Mouse (Mus musculus) kidney, embryonic 14.5 days (tissue): Measurements from ENCODE around the gene Fshr. TPM values are rescaled to one million over a fixed set of nuclear protein-coding genes. Genes with fewer than 3 reads are reported as not detected.
"Not testable (repeated sequence)": the region's sequence is repeated elsewhere in the genome, so short reads cannot be mapped to it uniquely, and the experiment has no call there.

Experiments used
- ATAC-seq: fragments of 200-750 bp; cut with Nextera tagmentation; 2 replicates; pipeline ENCODE4 v1.8.0; 2017; ENCODE audit warnings: moderate number of reproducible peaks, mild to moderate bottlenecking, moderate TSS enrichment, moderate library complexity; ENCODE audit not compliant: low FRiP score, low TSS enrichment
- H3K27ac ChIP-seq: fragments of 300-500 bp; sonication (generic); 2 replicates; pipeline ENCODE4 v1.5.1; 2014; ENCODE audit warnings: low read depth, mild to moderate bottlenecking, low read length, moderate library complexity, mixed read lengths
- H3K27me3 ChIP-seq: fragments of 300-500 bp; sonication (generic); 2 replicates; pipeline ENCODE4 v1.6.1; 2014; ENCODE audit warnings: mild to moderate bottlenecking, low read length; ENCODE audit not compliant: control insufficient read depth, insufficient read depth
- H3K36me3 ChIP-seq: fragments of 300-500 bp; sonication (generic); 2 replicates; pipeline ENCODE4 v1.6.1; 2014; ENCODE audit warnings: low read length, mixed read lengths; ENCODE audit not compliant: control insufficient read depth, insufficient read depth
- H3K4me1 ChIP-seq: fragments of 300-500 bp; sonication (generic); 2 replicates; pipeline ENCODE4 v1.6.1; 2014; ENCODE audit warnings: low read length, mixed read lengths; ENCODE audit not compliant: control insufficient read depth, insufficient read depth
- H3K4me2 ChIP-seq: fragments of 300-500 bp; sonication (generic); replicated peaks from 2 replicates; pipeline ENCODE4 v1.6.1; 2014; ENCODE audit warnings: low read depth, mild to moderate bottlenecking, low read length
- H3K4me3 ChIP-seq: fragments of 300-500 bp; sonication (generic); 2 replicates; pipeline ENCODE4 v1.5.1; 2014; ENCODE audit warnings: mild to moderate bottlenecking, low read length
- H3K9ac ChIP-seq: fragments of 300-500 bp; sonication (generic); 2 replicates; pipeline ENCODE4 v1.6.1; 2014; ENCODE audit warnings: low read depth, mild to moderate bottlenecking, low read length, moderate library complexity
- H3K9me3 ChIP-seq: fragments of 300-500 bp; sonication (generic); 2 replicates; pipeline ENCODE4 v1.6.1; 2016; ENCODE audit warnings: low read length; ENCODE audit not compliant: control insufficient read depth
- WGBS: fragments of 180-500 bp; shearing (Covaris S2); extraction: QIAGEN DNeasy Blood & Tissue Kit; methylation state at CpG from one replicate; pipeline ENCODE4 v1.1.7; 2014; 5-methylcytosine and 5-hydroxymethylcytosine counted together
- polyA plus RNA-seq: library from polyadenylated mRNA; unstranded; fragments of >200 nt; fragmentation: Nextera tagmentation; extraction: Ambion mirVana; gene quantifications from 2 replicates; pipeline ENCODE4 v1.2.1, GENCODE M21; 2014

The Fshr gene
- not detected in 2 replicates for polyA plus RNA-seq

GRCm38 (mm10) chr17:89200575-89200974 is at the start of gene Fshr:
TSS of gene Fshr (minus strand) at chr17:89200675.
- Histone ChIP-seq H3K9me3 (no peaks in the 10 kb centered on the region), H3K4me3 (no peak within 1 kb of the TSS), H3K27ac (no peak within 1 kb of the TSS), H3K9ac (no peak within 1 kb of the TSS), H3K4me1 (no peaks in the 10 kb centered on the region), H3K4me2 (no peak within 1 kb of the TSS), H3K36me3 (no peaks in the 10 kb centered on the region), H3K27me3 (no peaks in the 10 kb centered on the region)
- ATAC-seq: no peak
- 91% methylated on average over 6 of the region's 6 CpGs for WGBS

DNA sequence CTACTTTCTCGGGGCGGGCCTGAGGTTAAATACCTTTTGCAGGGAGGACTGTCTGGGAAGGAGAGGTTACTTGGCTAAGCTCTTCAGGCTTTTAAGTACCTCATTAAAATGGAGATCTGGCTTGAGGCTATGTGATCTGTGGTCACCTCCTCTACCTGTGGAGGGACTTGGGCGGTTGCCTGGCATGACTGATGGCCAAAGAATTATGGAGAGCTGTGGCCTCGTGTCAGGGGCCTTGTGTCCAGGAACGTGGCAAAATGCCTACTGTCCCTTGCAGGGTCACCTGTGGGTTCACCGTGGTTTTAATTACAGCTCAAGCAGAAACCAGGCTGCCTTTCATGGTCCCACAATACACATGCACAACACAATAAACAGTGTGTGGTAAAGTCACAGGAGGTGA is 1.7 kb upstream of the Fshr start:
- Histone ChIP-seq H3K9me3 (no peaks in the 10 kb centered on the region), H3K9ac (no peak overlapping the region), H3K27ac (no peak overlapping the region), H3K27me3 (no peaks in the 10 kb centered on the region), H3K4me3 (no peak overlapping the region), H3K4me1 (no peaks in the 10 kb centered on the region), H3K36me3 (no peaks in the 10 kb centered on the region), H3K4me2 (no peak overlapping the region)
- WGBS: 70% methylated on average over 6 of the region's 6 CpGs
- no peak for ATAC-seq

- Histone ChIP-seq H3K9me3 (no peaks in the 10 kb centered on the region), H3K4me1 (no peaks in the 10 kb centered on the region), H3K4me2 (no peak overlapping the region), H3K9ac (no peak overlapping the region), H3K4me3 (no peak overlapping the region), H3K27ac (no peak overlapping the region), H3K36me3 (no peaks in the 10 kb centered on the region), H3K27me3 (no peaks in the 10 kb centered on the region)
- WGBS: 74% methylated on average over 1 of the region's 1 CpGs
- no peak for ATAC-seq
Measured at GRCm38 (mm10) chr17:89173545-89173944, 26.9 kb downstream of the Fshr start.

GRCm38 (mm10) chr17:89164773-89165172 is 35.7 kb downstream of the Fshr start:
- no peak for ATAC-seq
- Histone ChIP-seq H3K27me3 (no peaks in the 10 kb centered on the region), H3K4me3 (no peak overlapping the region), H3K36me3 (no peaks in the 10 kb centered on the region), H3K4me2 (no peak overlapping the region), H3K27ac (no peak overlapping the region), H3K9ac (no peak overlapping the region), H3K4me1 (no peaks in the 10 kb centered on the region), H3K9me3 (no peaks in the 10 kb centered on the region)

DNA sequence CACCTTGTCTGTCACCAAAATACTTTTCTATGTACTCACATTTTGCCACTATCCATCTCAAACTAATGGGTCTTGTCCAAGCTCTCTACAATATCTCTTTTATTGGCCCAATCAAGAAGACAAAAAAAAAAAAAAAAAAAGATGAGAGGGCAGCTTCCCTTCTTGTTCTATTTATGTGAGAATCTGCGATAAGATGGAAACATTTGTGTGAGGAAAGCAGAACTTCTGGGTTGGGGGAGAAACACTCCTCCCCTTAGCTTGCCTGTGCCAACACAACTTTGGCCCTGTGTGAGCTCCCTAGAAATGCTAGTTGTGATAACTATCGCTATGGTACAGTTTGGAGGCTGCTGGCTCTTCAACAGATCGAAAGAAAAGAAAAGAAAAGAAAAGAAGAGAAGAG is 38.0 kb downstream of the Fshr start:
- Histone ChIP-seq H3K9me3 (no peaks in the 10 kb centered on the region), H3K27me3 (no peaks in the 10 kb centered on the region), H3K9ac (no peak overlapping the region), H3K27ac (no peak overlapping the region), H3K4me1 (no peaks in the 10 kb centered on the region), H3K4me3 (no peak overlapping the region), H3K36me3 (no peaks in the 10 kb centered on the region), H3K4me2 (no peak overlapping the region)
- no peak for ATAC-seq
- WGBS: 97% methylated on average over 3 of the region's 3 CpGs

DNA sequence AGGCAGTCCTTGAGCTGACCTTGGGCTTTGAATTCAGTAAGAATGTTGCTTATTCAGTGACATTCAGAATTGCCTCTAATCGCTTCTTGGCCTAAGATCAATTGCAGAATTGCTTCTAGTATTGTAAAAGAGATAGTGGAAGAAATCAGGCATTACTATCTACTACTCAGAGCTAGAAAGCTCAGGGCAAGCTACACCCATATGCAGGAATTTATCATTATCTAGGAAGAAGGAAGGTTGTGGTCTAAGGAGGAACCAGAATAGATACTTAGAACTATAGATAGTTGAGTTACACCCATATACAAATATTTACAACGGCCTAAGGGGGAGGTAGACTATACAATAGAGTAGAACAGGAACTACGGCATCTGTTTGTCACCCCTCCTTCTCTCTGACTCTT is 41.1 kb downstream of the Fshr start:
- H3K4me2 ChIP-seq, H3K27me3 ChIP-seq, ATAC-seq, H3K9ac ChIP-seq, H3K36me3 ChIP-seq, H3K9me3 ChIP-seq, H3K4me3 ChIP-seq, H3K4me1 ChIP-seq, H3K27ac ChIP-seq: not testable (repeated sequence)
- WGBS: 82% methylated on average over 3 of the region's 3 CpGs

DNA sequence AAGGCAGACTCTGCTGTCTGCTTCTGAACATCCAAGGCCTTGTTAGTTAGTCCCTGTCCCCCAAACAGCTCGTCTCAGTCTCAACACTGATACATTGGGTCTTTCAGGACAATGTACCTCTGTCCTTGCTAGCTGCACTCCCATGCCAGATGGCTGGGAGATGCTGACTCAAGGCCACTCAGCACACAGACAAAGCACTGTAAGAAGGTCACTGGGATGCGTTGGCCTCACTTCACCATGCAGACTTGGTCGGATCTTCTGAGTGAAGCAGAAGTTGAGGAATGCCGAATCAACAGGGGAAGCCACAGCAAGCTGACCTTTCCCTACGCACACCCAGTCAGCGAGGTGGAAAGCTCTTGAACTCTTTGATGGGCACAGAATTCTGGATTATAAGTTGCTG is 55.7 kb downstream of the Fshr start:
- no peaks in the 10 kb centered on the region for H3K36me3 ChIP-seq
- H3K27ac ChIP-seq: no peak overlapping the region
- no peaks in the 10 kb centered on the region for H3K4me1 ChIP-seq
- no peaks in the 10 kb centered on the region for H3K9me3 ChIP-seq
- H3K27me3 ChIP-seq: no peaks in the 10 kb centered on the region
- ATAC-seq: no peak
- H3K9ac ChIP-seq: no peak overlapping the region
- WGBS: 82% methylated on average over 6 of the region's 6 CpGs
- no peak overlapping the region for H3K4me3 ChIP-seq
- H3K4me2 ChIP-seq: no peak overlapping the region

GRCm38 (mm10) chr17:89120023-89120422 is 80.5 kb downstream of the Fshr start:
- Histone ChIP-seq H3K9me3 (no peaks in the 10 kb centered on the region), H3K27ac (no peak overlapping the region), H3K27me3 (no peaks in the 10 kb centered on the region), H3K4me1 (no peaks in the 10 kb centered on the region), H3K9ac (no peak overlapping the region), H3K36me3 (no peaks in the 10 kb centered on the region), H3K4me2 (no peak overlapping the region), H3K4me3 (no peak overlapping the region)
- 70% methylated on average over 2 of the region's 2 CpGs for WGBS
- no peak for ATAC-seq

GRCm38 (mm10) chr17:89119250-89119649 is 81.2 kb downstream of the Fshr start:
- Histone ChIP-seq H3K9ac (no peak overlapping the region), H3K4me2 (no peak overlapping the region), H3K27ac (no peak overlapping the region), H3K9me3 (no peaks in the 10 kb centered on the region), H3K4me3 (no peak overlapping the region), H3K27me3 (no peaks in the 10 kb centered on the region), H3K4me1 (no peaks in the 10 kb centered on the region), H3K36me3 (no peaks in the 10 kb centered on the region)
- 75% methylated on average over 2 of the region's 2 CpGs for WGBS
- no peak for ATAC-seq

DNA sequence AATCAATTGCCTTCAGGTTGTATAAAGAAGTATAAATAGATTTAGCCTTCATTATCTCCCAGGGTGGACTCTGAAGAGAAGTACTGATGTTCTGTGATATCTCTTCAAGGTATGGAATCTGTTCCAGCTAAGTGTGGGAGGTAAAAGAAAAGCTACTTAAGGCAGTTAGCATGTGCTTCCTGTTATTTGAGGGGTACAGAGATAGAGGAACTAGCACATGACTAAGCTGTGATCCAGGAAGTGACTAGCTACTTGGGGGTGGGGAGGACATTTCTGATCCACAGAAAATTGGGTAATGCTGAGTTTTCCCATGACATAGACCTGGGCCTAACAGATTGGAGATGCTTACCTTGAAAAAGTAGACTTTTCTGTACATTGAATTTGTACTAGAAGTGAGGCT is 86.5 kb downstream of the Fshr start:
- no peak for ATAC-seq
- H3K36me3 ChIP-seq: no peaks in the 10 kb centered on the region
- no peaks in the 10 kb centered on the region for H3K27me3 ChIP-seq
- no peaks in the 10 kb centered on the region for H3K9me3 ChIP-seq
- H3K4me3 ChIP-seq: no peak overlapping the region
- no peak overlapping the region for H3K9ac ChIP-seq
- H3K4me1 ChIP-seq: no peaks in the 10 kb centered on the region
- no peak overlapping the region for H3K4me2 ChIP-seq
- no peak overlapping the region for H3K27ac ChIP-seq
